ENCODE assay signal across 13 mouse cellular contexts in genomic region chr4:46448886-46449285, GRCm38 (mm10). TPM values are rescaled to one million over a fixed set of nuclear protein-coding genes. Genes with fewer than 3 reads are reported as not detected.
DNase-seq lines count a peak whose midpoint lies in the region; ATAC-seq and TF ChIP-seq lines count a peak whose summit lies in the region.
"Had no signal": no experiment of that assay in that cellular context is flagged by ENCODE, and none has a peak within 500 bp of the region (broad histone marks: within the 10 kb centered on the region; RNA-seq: fewer than 3 reads in every experiment).

No protein-coding gene starts in this region.

- no peak; the same call in 1 of the 2 replicates for TF ChIP-seq EP300 in liver, postnatal 0 days (IDR thresholded peaks at IDR 0.05; ENCODE audit: low read depth)

- H3K4me3 ChIP-seq in heart, embryonic 15.5 days = no peak overlapping the region
- no peak overlapping the region for H3K4me3 ChIP-seq in liver, postnatal 0 days (ENCODE audit: low read depth, low read length)
- H3K4me3 ChIP-seq: embryonic facial prominence, embryonic 13.5 days had no signal

- DNase-seq in heart, postnatal 36 days = no peak
- peak; percentile 81 for DNase-seq in cerebellum, adult 11-12 months
- DNase-seq in cerebellum, postnatal 14 days = peak; percentile 88 to 90
- DNase-seq in liver, postnatal 0 days = no peak
- no peak for DNase-seq in frontal cortex, postnatal 25 days (ENCODE audit: low spot score in 2 of 2)
- DNase-seq: adrenal gland, postnatal 14 days; kidney, postnatal 4 days; right cerebral cortex, postnatal 25 days had no signal

- TF ChIP-seq CTCF in liver, postnatal 0 days (IDR thresholded peaks at IDR 0.05; ENCODE audit: low read depth) = no peak

- H3K9me3 ChIP-seq in heart, embryonic 15.5 days (replicated peaks) = no peaks in the 10 kb centered on the region
- H3K9me3 ChIP-seq in liver, postnatal 0 days (ENCODE audit: low read length) = no peaks in the 10 kb centered on the region
- H3K9me3 ChIP-seq: embryonic facial prominence, embryonic 13.5 days; G1E had no signal

- intact Hi-C loops in heart, postnatal 36 days (cut with DNase I) = no loop called here

- H3K4me1 ChIP-seq in heart, embryonic 15.5 days (replicated peaks) = peaks cover 33% of the 10 kb centered on the region
- H3K4me1 ChIP-seq in liver, postnatal 0 days (ENCODE audit: insufficient read depth) = peaks cover 40% of the 10 kb centered on the region

- H3K36me3 ChIP-seq in heart, embryonic 15.5 days = no peaks in the 10 kb centered on the region
- H3K36me3 ChIP-seq in liver, postnatal 0 days (replicated peaks; ENCODE audit: insufficient read depth, low read length) = no peaks in the 10 kb centered on the region
- H3K36me3 ChIP-seq: embryonic facial prominence, embryonic 13.5 days had no signal

- no peak for ATAC-seq in heart, embryonic 15.5 days (replicated peaks; ENCODE audit: insufficient number of reproducible peaks, insufficient read depth, low FRiP score, low read depth)
- ATAC-seq in liver, postnatal 0 days = no peak
- ATAC-seq in megakaryocyte, adult 5-6 weeks (ENCODE audit: poor library complexity, severe bottlenecking) = no peak

- H3K27me3 ChIP-seq in heart, embryonic 15.5 days = no peaks in the 10 kb centered on the region
- no peaks in the 10 kb centered on the region for H3K27me3 ChIP-seq in liver, postnatal 0 days (ENCODE audit: insufficient read depth, low read length)
- H3K27me3 ChIP-seq: embryonic facial prominence, embryonic 13.5 days had no signal

- H3K27ac ChIP-seq in heart, embryonic 15.5 days = no peak overlapping the region
- H3K27ac ChIP-seq in liver, postnatal 0 days (ENCODE audit: low read depth) = peak overlapping the region; percentile 50; the same call in 1 of the 2 replicates
- H3K27ac ChIP-seq: embryonic facial prominence, embryonic 13.5 days had no signal

- peak overlapping the region; percentile 28; the same call in 1 of the 2 replicates for H3K9ac ChIP-seq in heart, embryonic 15.5 days
- H3K9ac ChIP-seq in liver, postnatal 0 days (replicated peaks) = peak overlapping the region; percentile 11; the same call in 1 of the 2 replicates
- H3K9ac ChIP-seq: embryonic facial prominence, embryonic 13.5 days had no signal

- no peak overlapping the region for H3K4me2 ChIP-seq in heart, embryonic 15.5 days
- peak overlapping the region; percentile 24 for H3K4me2 ChIP-seq in liver, postnatal 0 days (ENCODE audit: low read depth, low read length)
- H3K4me2 ChIP-seq: embryonic facial prominence, embryonic 13.5 days had no signal

- WGBS in heart, embryonic 15.5 days = 36% methylated on average over 6 of the region's 6 CpGs
- WGBS in liver, postnatal 0 days (ENCODE audit: insufficient replicate concordance) = 42% methylated on average over 6 of the region's 6 CpGs

RNA-seq across cellular contexts. Expression of gene Anp32b, which starts 1.8 kb away (rescaled TPM):
- 140 and 162 TPM in 2 replicates for polyA plus RNA-seq in heart, embryonic 15.5 days (2015; fragmentation: Nextera tagmentation; extraction: Ambion mirVana)
- total RNA-seq in heart, postnatal 36 days (2021) = 10 to 100 TPM; 56.6 to 60.9 TPM
- polyA plus RNA-seq in liver, postnatal 0 days (2015; fragmentation: Nextera tagmentation; extraction: Ambion mirVana) = 184 and 188 TPM in 2 replicates
- 496 and 542 TPM in 2 replicates for total RNA-seq in megakaryocyte, adult 5-6 weeks (2015)
- 105 and 108 TPM in 2 replicates for total RNA-seq in megakaryocyte, adult 5-6 weeks (2017)

RNA-seq across cellular contexts. Expression of gene Hemgn, which starts 35.6 kb away (rescaled TPM):
- polyA plus RNA-seq in heart, embryonic 15.5 days (2015; fragmentation: Nextera tagmentation; extraction: Ambion mirVana) = 1.1 and 3.5 TPM in 2 replicates
- total RNA-seq in heart, postnatal 36 days (2021) = under 1 TPM in 1 of 2 experiments, not detected in 1; 0.19 TPM
- polyA plus RNA-seq in liver, postnatal 0 days (2015; fragmentation: Nextera tagmentation; extraction: Ambion mirVana) = 117 and 135 TPM in 2 replicates
- total RNA-seq in megakaryocyte, adult 5-6 weeks (2015) = 4.8 and 12.0 TPM in 2 replicates
- total RNA-seq in megakaryocyte, adult 5-6 weeks (2017) = 5.8 and 11.8 TPM in 2 replicates
- total RNA-seq: liver, adult 2 months had no signal
- polyA plus RNA-seq: liver, adult 2 months had no signal

RNA-seq across cellular contexts. Expression of gene Nans, which starts 40.2 kb away (rescaled TPM):
- polyA plus RNA-seq in heart, embryonic 15.5 days (2015; fragmentation: Nextera tagmentation; extraction: Ambion mirVana) = 48.0 and 63.1 TPM in 2 replicates
- total RNA-seq in heart, postnatal 36 days (2021) = 10 to 100 TPM; 15.4 to 17.0 TPM
- polyA plus RNA-seq in liver, postnatal 0 days (2015; fragmentation: Nextera tagmentation; extraction: Ambion mirVana) = 23.8 and 25.0 TPM in 2 replicates
- total RNA-seq in megakaryocyte, adult 5-6 weeks (2015) = 39.9 and 45.3 TPM in 2 replicates
- 52.9 and 53.9 TPM in 2 replicates for total RNA-seq in megakaryocyte, adult 5-6 weeks (2017)

RNA-seq across cellular contexts. Expression of gene Trmo, which starts 59.6 kb away (rescaled TPM):
- 7.8 and 8.7 TPM in 2 replicates for polyA plus RNA-seq in heart, embryonic 15.5 days (2015; fragmentation: Nextera tagmentation; extraction: Ambion mirVana)
- 1 to 10 TPM; 3.4 to 4.2 TPM for total RNA-seq in heart, postnatal 36 days (2021)
- 4.2 and 6.1 TPM in 2 replicates for polyA plus RNA-seq in liver, postnatal 0 days (2015; fragmentation: Nextera tagmentation; extraction: Ambion mirVana)
- 6.9 and 8.4 TPM in 2 replicates for total RNA-seq in megakaryocyte, adult 5-6 weeks (2015)
- total RNA-seq in megakaryocyte, adult 5-6 weeks (2017) = 6.8 and 9.0 TPM in 2 replicates

Comparison
In these comparisons a context has a peak if more than half of its experiments do, and no peak if none do; other contexts are left out.
1. DNase-seq: peak in cerebellum, adult 11-12 months (single experiment) and cerebellum, postnatal 14 days (2 of 2); none in heart, postnatal 36 days (0 of 2), liver, postnatal 0 days (single experiment) and frontal cortex, postnatal 25 days (0 of 2).
2. RNA of gene Hemgn, which starts 35.6 kb away (total RNA-seq): 4.8 to 12.0 TPM in megakaryocyte, adult 5-6 weeks; 0.19 TPM in heart, postnatal 36 days; every median in the first group is over 4 times any median in the second.